Mouse (Mus musculus) liver, embryonic 16.5 days (tissue): ENCODE data around the gene Rrbp1. TPM values are rescaled to one million over a fixed set of nuclear protein-coding genes. Genes with fewer than 3 reads are reported as not detected.

Experiments
- ATAC-seq: fragments of 200-750 bp; cut with Nextera tagmentation; 2 replicates; pipeline ENCODE4 v1.8.0; 2017; ENCODE audit warnings: low read depth, mild to moderate bottlenecking, moderate number of reproducible peaks, moderate library complexity
- H3K27ac ChIP-seq: fragments of 300-500 bp; sonication (generic); 2 replicates; pipeline ENCODE4 v1.5.1; 2014; ENCODE audit warnings: mild to moderate bottlenecking, low read length
- H3K27me3 ChIP-seq: fragments of 300-500 bp; sonication (generic); 2 replicates; pipeline ENCODE4 v1.6.1; 2014; ENCODE audit warnings: low read depth, low read length, mixed read lengths; ENCODE audit not compliant: control insufficient read depth, insufficient read depth
- H3K36me3 ChIP-seq: fragments of 300-500 bp; sonication (generic); 2 replicates; pipeline ENCODE4 v1.6.1; 2014; ENCODE audit warnings: mild to moderate bottlenecking; ENCODE audit not compliant: control insufficient read depth, insufficient read depth
- H3K4me1 ChIP-seq: fragments of 300-500 bp; sonication (generic); 2 replicates; pipeline ENCODE4 v1.6.1; 2014; ENCODE audit warnings: low read depth, low read length, mixed read lengths; ENCODE audit not compliant: control insufficient read depth
- H3K4me2 ChIP-seq: fragments of 300-500 bp; sonication (generic); 2 replicates; pipeline ENCODE4 v1.6.1; 2014; ENCODE audit warnings: low read depth, low read length, mixed read lengths
- H3K4me3 ChIP-seq: fragments of 300-500 bp; sonication (generic); 2 replicates; pipeline ENCODE4 v1.5.1; 2014; ENCODE audit warnings: low read depth, mild to moderate bottlenecking, low read length
- H3K9ac ChIP-seq: fragments of 300-500 bp; sonication (generic); 2 replicates; pipeline ENCODE4 v1.6.1; 2014; ENCODE audit warnings: low read depth, low read length
- H3K9me3 ChIP-seq: fragments of 300-500 bp; sonication (generic); replicated peaks from 2 replicates; pipeline ENCODE4 v1.6.1; 2016; ENCODE audit warnings: low read length; ENCODE audit not compliant: control insufficient read depth
- WGBS: fragments of 180-500 bp; shearing (Covaris S2); extraction: QIAGEN DNeasy Blood & Tissue Kit; methylation state at CpG from one replicate; pipeline ENCODE4 v1.1.7; 2014; ENCODE audit not compliant: insufficient replicate concordance; 5-methylcytosine and 5-hydroxymethylcytosine counted together
- polyA plus RNA-seq: library from polyadenylated mRNA; unstranded; fragments of >200 nt; fragmentation: Nextera tagmentation; extraction: Ambion mirVana; gene quantifications from 2 replicates; pipeline ENCODE4 v1.2.1, GENCODE M21; 2015

The Rrbp1 gene
- polyA plus RNA-seq, result 64.0 and 78.6 TPM in 2 replicates

- WGBS, result under 1% methylated on average over 47 of the region's 53 CpGs
- no peaks in the 10 kb centered on the region for H3K9me3 ChIP-seq
- peak; percentile 94 for ATAC-seq
- peaks cover 29% of the 10 kb centered on the region for H3K4me1 ChIP-seq
- peak within 1 kb of the TSS; percentile 93 for H3K4me3 ChIP-seq
- no peaks in the 10 kb centered on the region for H3K36me3 ChIP-seq
- peak within 1 kb of the TSS; percentile 97 for H3K4me2 ChIP-seq
- no peaks in the 10 kb centered on the region for H3K27me3 ChIP-seq
- H3K9ac ChIP-seq, result peak within 1 kb of the TSS; percentile 89
- H3K27ac ChIP-seq, result peak within 1 kb of the TSS; percentile 91
Measured at GRCm38 (mm10) chr2:144011080-144011551, at the start of gene Rrbp1. TSS of gene Rrbp1 (minus strand) at chr2:144011263.

DNA sequence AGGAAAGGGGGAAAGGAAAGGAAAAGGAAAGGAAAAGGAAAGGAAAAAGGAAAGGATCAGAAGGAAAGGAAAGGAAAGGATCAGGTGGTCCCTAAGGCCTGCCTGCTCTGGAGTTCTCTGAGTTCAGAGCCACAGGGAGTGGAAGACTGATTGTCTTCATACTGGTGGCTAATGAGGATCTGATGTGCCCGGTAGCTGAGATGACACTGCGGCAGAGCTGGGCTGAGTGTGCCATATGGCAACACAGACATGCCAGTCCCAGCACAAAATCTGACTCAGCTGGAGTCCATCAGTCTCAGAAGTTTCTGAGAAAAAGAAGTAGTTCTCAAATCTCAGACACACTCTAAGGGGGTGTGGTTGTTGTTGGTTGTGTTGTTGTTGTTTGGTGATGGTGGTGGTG is 46.7 kb upstream of the Rrbp1 start:
- Histone ChIP-seq H3K9me3 (no peaks in the 10 kb centered on the region), H3K4me1 (no peaks in the 10 kb centered on the region), H3K9ac (no peak overlapping the region), H3K27me3 (no peaks in the 10 kb centered on the region), H3K27ac (no peak overlapping the region), H3K4me3 (no peak overlapping the region), H3K4me2 (no peak overlapping the region), H3K36me3 (no peaks in the 10 kb centered on the region)
- ATAC-seq, result no peak
- 70% methylated on average over 2 of the region's 2 CpGs for WGBS

DNA sequence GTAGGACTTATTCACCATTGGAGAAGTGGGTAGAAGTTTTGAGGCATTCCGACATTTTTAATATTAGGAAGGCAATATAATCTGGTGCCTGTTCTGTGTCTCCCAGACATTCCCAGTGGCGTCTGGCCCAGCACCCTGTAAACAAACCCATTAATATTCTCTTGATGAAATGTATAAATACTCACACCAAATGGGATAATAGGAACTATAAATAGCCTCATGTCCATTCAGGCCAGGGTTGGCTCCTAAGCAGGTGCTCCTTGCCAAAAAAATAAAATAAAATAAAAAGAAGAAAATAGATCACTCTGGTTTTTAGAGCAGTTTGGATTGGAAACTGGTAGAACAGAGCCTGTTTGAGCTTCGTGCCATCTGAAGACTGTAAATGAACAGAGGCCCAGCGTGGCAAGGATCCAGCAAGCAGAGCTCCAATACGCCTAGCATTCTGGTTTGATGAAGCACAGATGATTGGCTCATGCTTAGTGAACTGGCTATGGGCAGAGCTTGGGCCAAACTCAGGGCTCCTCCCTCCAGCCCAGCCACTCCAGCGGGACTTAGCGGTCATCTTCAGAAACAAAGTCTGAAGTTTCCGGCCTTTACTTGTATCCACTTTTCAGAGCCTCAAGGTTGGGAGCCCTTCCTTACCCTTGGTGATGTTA is 41.5 kb upstream of the Rrbp1 start:
- Histone ChIP-seq H3K4me1 (no peaks in the 10 kb centered on the region), H3K27me3 (no peaks in the 10 kb centered on the region), H3K4me2 (no peak overlapping the region), H3K9me3 (no peaks in the 10 kb centered on the region), H3K36me3 (no peaks in the 10 kb centered on the region), H3K9ac (no peak overlapping the region), H3K27ac (no peak overlapping the region), H3K4me3 (no peak overlapping the region)
- WGBS, result 73% methylated on average over 8 of the region's 8 CpGs
- no peak for ATAC-seq

GRCm38 (mm10) chr2:144050861-144051260 is 39.8 kb upstream of the Rrbp1 start:
- Histone ChIP-seq H3K36me3 (no peaks in the 10 kb centered on the region), H3K9ac (no peak overlapping the region), H3K4me3 (no peak overlapping the region), H3K4me2 (no peak overlapping the region), H3K27ac (no peak overlapping the region), H3K9me3 (no peaks in the 10 kb centered on the region), H3K4me1 (no peaks in the 10 kb centered on the region), H3K27me3 (no peaks in the 10 kb centered on the region)
- ATAC-seq, result no peak
- WGBS, result 56% methylated on average over 6 of the region's 6 CpGs

DNA sequence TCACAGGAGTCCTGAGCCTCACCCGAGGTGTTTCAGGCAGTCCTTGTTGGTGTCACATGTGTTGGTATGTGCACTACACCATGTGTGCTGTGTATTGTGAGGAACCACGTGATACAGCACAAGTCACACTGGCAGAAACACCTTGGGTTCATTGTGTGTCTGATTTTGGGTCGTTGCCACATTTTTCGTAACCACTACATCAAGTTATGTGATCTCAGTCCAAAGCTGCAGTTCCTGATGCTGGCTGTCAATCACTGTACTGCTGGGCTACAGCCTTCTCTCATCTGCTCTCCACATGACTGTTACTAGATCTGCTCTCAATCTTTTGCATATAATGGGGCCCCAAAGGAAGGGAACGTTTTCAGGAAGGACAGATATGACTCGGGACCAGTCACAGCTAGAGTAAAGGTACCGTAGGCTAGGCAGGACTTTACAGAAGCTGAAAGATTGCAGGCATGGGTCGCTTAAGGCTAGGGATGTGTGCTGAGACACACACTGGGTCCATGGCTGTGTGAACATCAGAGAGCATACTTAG is 39.1 kb upstream of the Rrbp1 start:
- no peaks in the 10 kb centered on the region for H3K9me3 ChIP-seq
- H3K4me1 ChIP-seq, result no peaks in the 10 kb centered on the region
- 36% methylated on average over 8 of the region's 8 CpGs for WGBS
- no peaks in the 10 kb centered on the region for H3K36me3 ChIP-seq
- no peak for ATAC-seq
- no peak overlapping the region for H3K27ac ChIP-seq
- H3K4me2 ChIP-seq, result no peak overlapping the region
- no peaks in the 10 kb centered on the region for H3K27me3 ChIP-seq
- no peak overlapping the region for H3K9ac ChIP-seq
- no peak overlapping the region for H3K4me3 ChIP-seq

- H3K9ac ChIP-seq, result no peak overlapping the region
- WGBS, result 22% methylated on average over 11 of the region's 11 CpGs
- no peaks in the 10 kb centered on the region for H3K9me3 ChIP-seq
- no peaks in the 10 kb centered on the region for H3K4me1 ChIP-seq
- H3K27me3 ChIP-seq, result no peaks in the 10 kb centered on the region
- ATAC-seq, result peak; percentile 39; the same call in 1 of the 2 replicates
- H3K4me3 ChIP-seq, result no peak overlapping the region
- no peaks in the 10 kb centered on the region for H3K36me3 ChIP-seq
- no peak overlapping the region for H3K27ac ChIP-seq
- no peak overlapping the region for H3K4me2 ChIP-seq
Measured at GRCm38 (mm10) chr2:144046916-144047315, 35.9 kb upstream of the Rrbp1 start.

GRCm38 (mm10) chr2:144045756-144046560 is 34.9 kb upstream of the Rrbp1 start:
- Histone ChIP-seq H3K27me3 (no peaks in the 10 kb centered on the region), H3K9me3 (no peaks in the 10 kb centered on the region), H3K4me1 (no peaks in the 10 kb centered on the region), H3K36me3 (no peaks in the 10 kb centered on the region), H3K27ac (no peak overlapping the region), H3K4me2 (no peak overlapping the region), H3K9ac (no peak overlapping the region), H3K4me3 (no peak overlapping the region)
- ATAC-seq, result no peak
- WGBS, result 61% methylated on average over 5 of the region's 5 CpGs

GRCm38 (mm10) chr2:144044726-144045125 is 33.7 kb upstream of the Rrbp1 start:
- H3K9ac ChIP-seq, result no peak overlapping the region
- H3K4me3 ChIP-seq, result no peak overlapping the region
- no peaks in the 10 kb centered on the region for H3K4me1 ChIP-seq
- H3K4me2 ChIP-seq, result no peak overlapping the region
- no peak for ATAC-seq
- no peak overlapping the region for H3K27ac ChIP-seq
- no peaks in the 10 kb centered on the region for H3K36me3 ChIP-seq
- WGBS, result 65% methylated on average over 6 of the region's 6 CpGs
- no peaks in the 10 kb centered on the region for H3K27me3 ChIP-seq
- H3K9me3 ChIP-seq, result no peaks in the 10 kb centered on the region

DNA sequence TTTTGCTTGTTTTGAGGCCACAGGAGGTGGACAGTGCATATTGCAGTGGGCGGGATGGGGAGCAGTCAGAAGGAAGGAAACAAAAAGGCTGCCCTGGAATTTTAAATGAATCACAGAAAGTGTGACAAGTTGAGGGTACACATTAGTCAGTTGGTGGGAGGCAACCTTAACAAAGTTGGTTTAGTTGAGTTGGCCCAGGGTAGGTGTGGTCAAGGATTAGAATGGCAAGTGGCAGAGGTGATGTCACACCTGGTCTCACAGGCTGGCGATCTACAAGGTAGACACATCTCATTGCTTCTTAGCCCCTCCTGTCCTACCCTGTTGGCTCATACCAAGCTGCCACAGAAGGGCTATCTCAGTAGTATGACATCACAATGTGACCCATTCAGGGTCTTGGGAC is 21.6 kb upstream of the Rrbp1 start, which contains the start of gene Banf2:
Gene Banf2, plus strand, starts transcription at position 396 of the 400 bp plus-strand sequence.
- ATAC-seq, result no peak
- no peak within 1 kb of the TSS for H3K4me3 ChIP-seq
- H3K27me3 ChIP-seq, result no peaks in the 10 kb centered on the region
- no peaks in the 10 kb centered on the region for H3K9me3 ChIP-seq
- no peak within 1 kb of the TSS for H3K27ac ChIP-seq
- no peak within 1 kb of the TSS for H3K4me2 ChIP-seq
- no peaks in the 10 kb centered on the region for H3K4me1 ChIP-seq
- no peaks in the 10 kb centered on the region for H3K36me3 ChIP-seq
- no peak within 1 kb of the TSS for H3K9ac ChIP-seq
- WGBS, result 71% methylated on average over 2 of the region's 2 CpGs
